Mouse (Mus musculus) sigmoid colon, adult 10 weeks (tissue): ENCODE measurements around the gene Snx4. TPM values are rescaled to one million over a fixed set of nuclear protein-coding genes. Genes with fewer than 3 reads are reported as not detected.

Experiments used
- polyA plus RNA-seq: library from polyadenylated mRNA; stranded (reverse); fragments of 350-450 nt; fragmentation: Illumina TruSeq; extraction: RNeasy Lipid Tissue Mini Kit (QIAGEN cat#74804); gene quantifications from one replicate; pipeline ENCODE4 v1.2.3, GENCODE M21; 2014; ENCODE audit warnings: low read depth, low replicate concordance

The Snx4 gene
- 93.9 TPM for polyA plus RNA-seq

GRCm38 (mm10) chr16:33251194-33252051, at the start of gene Snx4:
Snx4 (plus strand) TSS chr16:33251442.

Other genes with a start within 250 kb of the Snx4 start
- gene Iqcg, start 195.2 kb upstream of the Snx4 start, polyA plus RNA-seq, result 1.7 TPM
- 1,014 TPM for gene Rpl35a, start 195.0 kb upstream of the Snx4 start, polyA plus RNA-seq
- 1.8 TPM for gene Lmln, start 188.9 kb upstream of the Snx4 start, polyA plus RNA-seq
- 11.7 TPM for gene Osbpl11, start 66.4 kb upstream of the Snx4 start, polyA plus RNA-seq
- gene Zfp148, start 129.4 kb downstream of the Snx4 start, polyA plus RNA-seq, result 73.7 TPM